Mouse (Mus musculus) small intestine, adult 10 weeks (tissue): ENCODE results near the gene Olfr934. TPM values are rescaled to one million over a fixed set of nuclear protein-coding genes. Genes with fewer than 3 reads are reported as not detected.

Experiments
- polyA plus RNA-seq: library from polyadenylated mRNA; stranded (reverse); fragments of 350-450 nt; fragmentation: Illumina TruSeq; extraction: RNeasy Lipid Tissue Mini Kit (QIAGEN cat#74804); gene quantifications from one replicate; pipeline ENCODE4 v1.2.3, GENCODE M21; 2014; ENCODE audit warnings: low replicate concordance

Olfr934 gene
- polyA plus RNA-seq = not detected

GRCm38 (mm10) chr9:38988215-38988614 lies at the start of gene Olfr934:
Gene Olfr934 (minus strand): TSS chr9:38988315.

GRCm38 (mm10) chr9:39023277-39023676 lies 35.2 kb upstream of the Olfr934 start, which contains the start of gene Olfr146:
Gene Olfr146 (minus strand): TSS chr9:39023377.

GRCm38 (mm10) chr9:38999583-38999982 lies 11.5 kb upstream of the Olfr934 start, which contains the start of gene Olfr935:
Gene Olfr935 (minus strand): TSS chr9:38999683.

GRCm38 (mm10) chr9:38972013-38972412 lies 16.1 kb downstream of the Olfr934 start, which contains the start of gene Olfr933:
Gene Olfr933 (plus strand): TSS chr9:38972313.

Other genes starting within 250 kb of the Olfr934 start
- 0.52 TPM for gene Olfr920, start 236.0 kb downstream of the Olfr934 start, polyA plus RNA-seq
- gene Olfr921, start 215.2 kb downstream of the Olfr934 start, polyA plus RNA-seq = 0.15 TPM
- gene Olfr922, start 173.7 kb downstream of the Olfr934 start, polyA plus RNA-seq = not detected
- gene Olfr923, start 161.8 kb downstream of the Olfr934 start, polyA plus RNA-seq = not detected
- not detected for gene Olfr924, start 143.9 kb downstream of the Olfr934 start, polyA plus RNA-seq
- gene Olfr26, start 133.3 kb downstream of the Olfr934 start, polyA plus RNA-seq = not detected
- not detected for gene Olfr926, start 111.2 kb downstream of the Olfr934 start, polyA plus RNA-seq
- gene Olfr930, start 58.5 kb downstream of the Olfr934 start, polyA plus RNA-seq = not detected
- gene Olfr933, start 16.0 kb downstream of the Olfr934 start, polyA plus RNA-seq = not detected
- not detected for gene Olfr935, start 11.4 kb upstream of the Olfr934 start, polyA plus RNA-seq
- gene Olfr146, start 35.1 kb upstream of the Olfr934 start, polyA plus RNA-seq = not detected
- not detected for gene Olfr937, start 76.6 kb upstream of the Olfr934 start, polyA plus RNA-seq
- not detected for gene Olfr938, start 90.6 kb upstream of the Olfr934 start, polyA plus RNA-seq
- not detected for gene Olfr27, start 139.8 kb upstream of the Olfr934 start, polyA plus RNA-seq
- gene Olfr943, start 178.0 kb upstream of the Olfr934 start, polyA plus RNA-seq = not detected
- not detected for gene Olfr944, start 213.6 kb upstream of the Olfr934 start, polyA plus RNA-seq